Mouse (Mus musculus) kidney, postnatal 14 days (tissue): ENCODE measurements around the gene Hic1.

Experiments used
- DNase-seq: peaks from one replicate; pipeline ENCODE4 v3.0.0; 2022; ENCODE audit warnings: mixed read lengths

Gene Hic1

GRCm38 (mm10) chr11:75147106-75147845 is 22.0 kb downstream of the Hic1 start:
- DNase-seq, result peak; percentile 57

- no peak for DNase-seq
Observed at GRCm38 (mm10) chr11:75145841-75146240, 23.5 kb downstream of the Hic1 start.

- no peak for DNase-seq
Observed at GRCm38 (mm10) chr11:75142749-75143148, 26.6 kb downstream of the Hic1 start.

- DNase-seq, result no peak
Observed at GRCm38 (mm10) chr11:75141913-75142312, 27.4 kb downstream of the Hic1 start.

- no peak for DNase-seq
Observed at GRCm38 (mm10) chr11:75141038-75141437, 28.3 kb downstream of the Hic1 start.

- DNase-seq, result no peak
Observed at GRCm38 (mm10) chr11:75140431-75140830, 28.9 kb downstream of the Hic1 start.

- peak; percentile 83 for DNase-seq
Observed at GRCm38 (mm10) chr11:75139122-75139963, 30.0 kb downstream of the Hic1 start.

- DNase-seq, result peak; percentile 84
Observed at GRCm38 (mm10) chr11:75136666-75137398, 32.5 kb downstream of the Hic1 start.

GRCm38 (mm10) chr11:75135358-75135757 is 34.0 kb downstream of the Hic1 start:
- DNase-seq, result peak; percentile 72

GRCm38 (mm10) chr11:75134485-75135068 is 34.7 kb downstream of the Hic1 start:
- DNase-seq, result no peak

GRCm38 (mm10) chr11:75133951-75134350 is 35.4 kb downstream of the Hic1 start:
- peak; percentile 87 for DNase-seq

- no peak for DNase-seq
Observed at GRCm38 (mm10) chr11:75133391-75133790, 35.9 kb downstream of the Hic1 start.

GRCm38 (mm10) chr11:75132278-75132677 is 37.0 kb downstream of the Hic1 start:
- DNase-seq, result peak; percentile 69

- DNase-seq, result no peak
Observed at GRCm38 (mm10) chr11:75131300-75131699, 38.0 kb downstream of the Hic1 start.

GRCm38 (mm10) chr11:75129481-75129880 is 39.8 kb downstream of the Hic1 start:
- DNase-seq, result no peak

GRCm38 (mm10) chr11:75126384-75126783 is 42.9 kb downstream of the Hic1 start:
- no peak for DNase-seq

GRCm38 (mm10) chr11:75124406-75124805 is 44.9 kb downstream of the Hic1 start:
- no peak for DNase-seq

GRCm38 (mm10) chr11:75121348-75121747 is 48.0 kb downstream of the Hic1 start:
- no peak for DNase-seq

- DNase-seq, result no peak
Observed at GRCm38 (mm10) chr11:75119841-75120240, 49.5 kb downstream of the Hic1 start.

- DNase-seq, result no peak
Observed at GRCm38 (mm10) chr11:75119298-75119697, 50.0 kb downstream of the Hic1 start.

- no peak for DNase-seq
Observed at GRCm38 (mm10) chr11:75118141-75118540, 51.2 kb downstream of the Hic1 start.

GRCm38 (mm10) chr11:75116379-75116778 is 52.9 kb downstream of the Hic1 start:
- DNase-seq, result no peak
